Mouse (Mus musculus): ENCODE measurements around the gene Rtp3. TPM values are rescaled to one million over a fixed set of nuclear protein-coding genes. Genes with fewer than 3 reads are reported as not detected.

The Rtp3 gene
- total RNA-seq, 2 experiments from 2014 or later: 0.64 TPM; not detected in 1

DNA sequence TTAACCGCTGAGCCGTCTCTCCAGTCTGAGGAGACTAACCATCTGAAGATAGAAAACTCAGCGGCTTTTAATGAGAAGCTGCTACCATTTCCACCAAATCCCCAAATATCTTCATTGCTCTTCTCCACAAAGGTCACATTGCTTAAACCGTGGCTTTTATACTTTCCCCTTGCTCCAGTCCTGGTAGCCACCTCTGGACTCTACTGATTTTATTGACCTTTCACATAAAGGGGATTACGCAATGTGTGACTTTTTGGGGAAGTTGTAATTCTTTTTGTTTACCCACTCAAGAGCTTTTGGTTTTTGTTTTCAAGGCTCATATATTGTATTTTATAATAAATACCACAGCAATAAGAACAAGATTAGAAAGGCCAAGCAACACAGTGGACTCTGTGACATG, 4.8 kb downstream of the Rtp3 start:
- no peak for DNase-seq (ENCODE audit: low spot score in 2 of 2)
- intact Hi-C loops (cut with DNase I): no loop called here

DNA sequence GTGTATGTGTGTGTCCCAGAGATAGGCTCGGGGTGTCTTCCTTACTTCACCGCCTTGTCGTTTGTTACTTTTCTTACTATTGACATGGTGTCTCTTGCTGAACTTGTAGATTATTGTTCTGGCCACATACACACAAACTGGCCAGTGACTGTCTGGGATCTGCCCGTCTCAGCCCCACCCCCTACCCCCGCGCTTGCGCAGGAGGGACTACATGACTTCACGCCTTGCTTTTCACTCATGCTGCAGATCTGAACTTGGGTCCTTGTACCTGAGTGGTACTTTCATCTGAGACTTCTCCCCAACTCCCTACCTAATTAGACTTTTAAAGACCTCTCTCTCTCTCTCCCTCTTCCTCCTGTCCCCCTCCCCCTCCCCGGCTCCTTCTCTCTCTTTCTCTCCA, 6.3 kb downstream of the Rtp3 start:
- intact Hi-C loops (cut with DNase I): no loop called here
- DNase-seq (ENCODE audit: low spot score in 2 of 2): no peak

DNA sequence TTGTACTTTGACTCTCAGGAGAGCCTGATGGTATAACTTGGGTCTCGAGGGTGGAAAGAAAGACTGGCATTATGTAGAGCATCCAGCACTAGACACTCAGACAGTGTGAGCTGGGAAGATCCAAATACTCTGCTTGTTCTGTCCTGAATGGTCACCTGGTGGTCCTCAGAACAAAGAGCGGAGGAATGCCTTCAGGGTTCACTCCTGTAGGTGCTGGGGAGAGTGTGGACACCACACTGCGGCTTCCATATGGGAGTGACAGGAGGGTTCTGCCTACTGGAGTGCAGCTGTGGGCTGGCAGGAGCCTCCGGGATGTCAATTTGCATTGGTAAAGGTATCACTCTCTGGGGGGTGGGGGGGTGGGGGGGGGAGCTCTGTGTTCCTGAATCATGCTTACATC, 8.0 kb downstream of the Rtp3 start:
- intact Hi-C loops (cut with DNase I): no loop called here
- DNase-seq (ENCODE audit: low spot score in 2 of 2): peak; percentile 13

DNA sequence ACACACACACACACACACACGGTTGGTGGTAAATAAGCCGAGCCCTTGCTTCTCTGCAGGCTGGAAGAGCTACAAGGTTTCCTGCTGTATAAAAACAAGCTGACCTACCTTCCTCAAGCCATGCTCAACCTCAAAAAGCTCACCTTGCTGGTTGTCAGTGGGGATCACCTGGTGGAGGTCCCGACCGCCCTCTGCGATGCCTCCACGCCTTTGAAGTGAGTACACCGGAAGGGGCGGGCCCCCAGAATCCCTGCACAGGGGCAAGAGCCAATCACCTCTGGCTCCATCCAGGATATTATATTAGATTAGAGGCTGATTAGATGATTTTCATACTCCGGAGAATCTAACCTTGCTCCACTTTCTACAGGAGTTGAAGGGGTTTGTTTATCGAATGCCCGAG, 11.0 kb downstream of the Rtp3 start:
- intact Hi-C loops (cut with DNase I): no loop called here

DNA sequence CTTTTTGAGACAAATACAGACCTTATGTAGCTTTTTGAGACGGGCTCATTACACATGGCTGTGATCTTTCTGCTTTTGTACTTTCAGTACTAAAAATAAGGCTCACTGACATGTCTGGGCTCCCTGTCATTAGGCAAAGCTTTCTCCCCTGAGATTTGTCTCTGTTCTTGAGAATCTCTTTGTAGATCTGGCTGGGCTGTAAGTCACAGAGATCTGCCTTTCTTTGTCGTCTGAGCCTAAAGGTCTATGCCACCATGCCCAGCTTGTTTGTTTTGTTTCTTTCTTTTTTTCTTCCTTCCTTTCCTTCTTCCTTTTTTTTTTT, 24.5 kb downstream of the Rtp3 start:
- intact Hi-C loops (cut with DNase I): no loop called here
- no peak for DNase-seq (ENCODE audit: low spot score in 2 of 2)

More for the DNA sequence above, 11.0 kb downstream of the Rtp3 start:
- no peak for DNase-seq (ENCODE audit: low spot score in 2 of 2)

DNA sequence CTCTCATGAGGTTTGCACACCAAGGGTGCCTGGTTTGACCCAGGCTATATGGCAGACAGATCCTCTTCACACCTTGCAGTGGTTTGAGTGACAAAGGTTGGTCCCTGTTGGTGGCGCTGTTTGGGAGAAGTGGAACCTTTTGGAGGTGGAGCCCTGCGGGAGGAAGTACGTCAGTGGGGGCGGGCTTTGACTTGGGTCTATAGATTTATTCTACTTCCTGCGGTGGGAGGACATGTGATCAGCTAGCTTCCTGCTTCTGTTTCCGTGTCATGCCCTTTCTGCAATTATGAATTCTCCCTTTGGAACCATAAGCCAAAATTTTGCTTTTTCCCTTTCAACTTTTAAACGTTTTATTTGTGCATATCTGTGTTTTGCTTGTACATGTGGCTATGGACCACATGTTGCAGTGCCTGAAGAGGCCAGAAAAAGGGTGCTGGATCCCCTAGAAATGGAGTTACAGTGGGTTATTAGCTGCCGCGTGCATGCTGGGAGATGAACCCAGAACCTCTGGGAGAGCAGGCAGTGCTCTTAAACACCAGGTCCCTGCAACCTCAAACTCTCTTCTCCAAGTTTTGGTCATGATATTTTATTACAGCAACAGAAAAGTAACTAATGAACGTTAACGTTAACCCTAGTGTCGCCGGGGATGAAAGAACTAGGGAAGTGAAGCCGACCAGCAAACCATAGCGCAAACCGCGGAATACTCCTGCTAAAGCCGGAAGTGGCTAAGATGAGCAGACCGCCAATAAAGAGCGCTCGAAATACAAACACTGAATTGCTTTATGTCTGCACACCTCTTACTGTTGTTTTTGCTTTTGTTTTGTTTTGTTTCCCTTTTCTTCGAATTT, 25.1 kb downstream of the Rtp3 start:
- intact Hi-C loops (cut with DNase I): no loop called here

DNA sequence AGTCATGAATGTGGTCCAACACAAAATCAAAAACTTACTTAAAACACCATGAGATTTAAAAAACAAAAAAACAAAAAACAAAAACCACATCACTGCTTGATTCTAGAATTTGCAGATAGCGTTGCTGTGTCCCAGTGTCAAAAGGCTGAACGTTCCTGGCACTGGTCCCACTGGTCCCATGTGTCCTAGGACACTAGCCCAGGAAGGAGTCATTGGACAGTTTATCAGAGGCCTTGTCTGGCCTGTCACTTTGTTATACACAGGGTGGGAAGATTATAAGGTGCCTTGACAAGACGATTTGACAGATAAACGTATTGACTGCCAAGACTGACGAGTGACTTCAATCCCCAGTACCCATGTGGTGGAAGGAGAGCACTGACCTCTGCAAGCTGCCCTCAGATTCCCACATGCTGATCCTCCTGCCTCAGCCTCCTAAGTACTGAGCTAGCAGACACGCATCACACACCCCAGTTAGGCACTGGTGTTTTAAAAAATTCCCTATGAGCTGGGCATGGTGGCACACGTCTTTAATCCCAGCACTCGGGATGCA, 26.7 kb downstream of the Rtp3 start:
- intact Hi-C loops (cut with DNase I): no loop called here
- no peak for DNase-seq (ENCODE audit: low spot score in 2 of 2)

More for the DNA sequence above, 25.1 kb downstream of the Rtp3 start:
- DNase-seq (ENCODE audit: low spot score in 2 of 2): no peak

DNA sequence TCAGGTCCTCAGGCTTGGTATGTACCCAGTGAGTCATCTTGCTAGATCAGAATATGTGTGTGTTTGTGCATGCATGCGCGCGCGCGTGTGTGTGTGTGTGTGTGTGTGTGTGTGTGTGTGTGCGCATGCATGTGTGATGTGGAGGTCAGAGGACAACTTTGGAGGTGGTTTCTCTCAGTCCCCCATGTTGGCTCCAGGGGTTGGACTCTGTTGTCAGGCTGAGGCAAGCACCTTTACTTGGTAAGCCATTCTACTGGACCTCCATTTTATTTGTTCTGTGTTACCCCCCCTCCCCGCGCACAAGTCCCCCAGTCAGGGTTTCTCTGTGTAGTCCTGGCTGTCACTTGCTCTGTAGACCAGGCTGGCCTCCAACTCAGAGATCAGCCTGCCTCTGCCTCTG, 29.0 kb downstream of the Rtp3 start:
- DNase-seq (ENCODE audit: low spot score in 2 of 2): no peak
- intact Hi-C loops (cut with DNase I): no loop called here

DNA sequence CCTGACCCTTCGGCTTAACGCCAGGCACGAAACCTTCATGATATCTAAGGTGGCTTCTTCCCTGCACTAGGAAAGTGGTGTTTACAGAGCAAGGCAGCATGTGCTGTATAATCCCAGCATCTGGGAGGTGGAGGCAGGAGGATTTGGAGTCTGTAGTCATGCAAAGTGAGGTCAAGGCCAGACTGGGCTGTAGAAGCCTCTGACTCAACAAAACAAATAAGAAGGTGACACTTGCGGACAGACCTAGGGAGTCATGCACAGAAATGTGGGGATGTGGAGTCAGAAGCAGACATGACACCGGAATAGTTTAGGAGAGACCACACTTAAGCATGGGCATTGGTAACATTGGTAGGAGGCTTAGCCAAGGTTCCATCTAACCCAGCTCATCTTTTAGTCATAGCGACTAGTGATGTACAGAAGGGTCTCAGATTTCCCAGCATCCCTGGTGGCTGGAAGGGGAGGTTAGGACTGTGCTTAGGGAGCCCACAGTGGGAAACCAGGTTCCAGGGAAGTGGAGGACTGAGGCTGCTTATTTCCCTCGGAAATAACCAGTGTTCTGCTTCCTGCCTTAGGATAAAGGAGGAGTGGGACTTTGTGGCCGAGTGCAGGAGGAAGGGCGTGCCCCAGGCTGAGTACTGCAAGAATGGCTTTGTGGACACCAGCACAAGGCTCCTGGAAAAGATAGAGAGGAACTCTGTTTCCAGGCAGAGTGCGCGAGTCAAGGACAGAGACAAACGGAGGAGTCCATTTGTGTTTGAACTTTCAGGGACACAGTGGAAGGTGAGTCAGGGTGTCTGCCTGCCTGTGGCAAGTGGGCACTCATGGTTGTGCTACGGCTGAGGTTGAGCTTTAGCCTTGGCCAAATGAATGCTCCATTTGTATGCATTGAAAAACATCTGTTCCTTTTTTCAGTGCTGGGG, 29.9 kb downstream of the Rtp3 start:
- intact Hi-C loops (cut with DNase I): no loop called here
- no peak for DNase-seq (ENCODE audit: low spot score in 2 of 2)

DNA sequence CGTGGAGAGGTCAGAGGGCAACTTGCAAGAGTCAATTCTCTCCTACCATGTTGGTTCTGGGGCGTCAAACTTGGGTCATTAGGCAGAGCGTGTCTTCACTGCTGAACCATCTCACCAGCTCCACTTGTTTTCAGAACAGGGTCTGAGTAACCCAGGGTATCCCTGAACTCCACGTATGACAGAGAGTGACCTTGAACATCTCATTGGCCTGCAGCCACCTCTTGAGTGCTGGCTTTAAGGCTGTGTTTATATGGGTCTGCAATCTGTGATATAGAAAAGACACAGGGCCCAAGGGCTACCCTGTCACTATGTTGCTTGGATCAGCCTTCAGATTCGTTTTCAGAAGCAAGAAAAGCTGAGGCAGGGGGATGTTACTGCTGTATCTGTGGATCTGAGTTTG, 30.7 kb downstream of the Rtp3 start:
- intact Hi-C loops (cut with DNase I): no loop called here
- DNase-seq (ENCODE audit: low spot score in 2 of 2): no peak

DNA sequence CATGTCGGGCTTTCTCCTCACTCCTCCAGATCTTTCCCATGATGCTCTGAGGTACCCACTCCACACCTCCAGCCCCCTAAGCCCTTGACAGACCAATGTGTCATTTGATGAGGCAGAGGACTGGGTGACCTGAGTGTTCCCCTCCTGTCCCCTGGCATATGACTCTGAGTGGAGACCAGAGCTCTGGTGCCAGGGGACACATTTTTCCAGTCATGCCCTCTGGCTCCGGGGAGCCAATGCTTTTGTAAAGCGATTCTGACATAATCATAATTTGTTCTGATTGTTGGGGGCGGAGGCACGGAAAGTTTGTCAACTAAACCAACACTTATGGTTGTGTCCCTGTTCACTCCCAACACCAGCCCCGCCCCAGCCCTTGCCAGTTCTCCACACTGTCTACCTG, 34.4 kb downstream of the Rtp3 start:
- DNase-seq (ENCODE audit: low spot score in 2 of 2): no peak
- intact Hi-C loops (cut with DNase I): no loop called here

DNA sequence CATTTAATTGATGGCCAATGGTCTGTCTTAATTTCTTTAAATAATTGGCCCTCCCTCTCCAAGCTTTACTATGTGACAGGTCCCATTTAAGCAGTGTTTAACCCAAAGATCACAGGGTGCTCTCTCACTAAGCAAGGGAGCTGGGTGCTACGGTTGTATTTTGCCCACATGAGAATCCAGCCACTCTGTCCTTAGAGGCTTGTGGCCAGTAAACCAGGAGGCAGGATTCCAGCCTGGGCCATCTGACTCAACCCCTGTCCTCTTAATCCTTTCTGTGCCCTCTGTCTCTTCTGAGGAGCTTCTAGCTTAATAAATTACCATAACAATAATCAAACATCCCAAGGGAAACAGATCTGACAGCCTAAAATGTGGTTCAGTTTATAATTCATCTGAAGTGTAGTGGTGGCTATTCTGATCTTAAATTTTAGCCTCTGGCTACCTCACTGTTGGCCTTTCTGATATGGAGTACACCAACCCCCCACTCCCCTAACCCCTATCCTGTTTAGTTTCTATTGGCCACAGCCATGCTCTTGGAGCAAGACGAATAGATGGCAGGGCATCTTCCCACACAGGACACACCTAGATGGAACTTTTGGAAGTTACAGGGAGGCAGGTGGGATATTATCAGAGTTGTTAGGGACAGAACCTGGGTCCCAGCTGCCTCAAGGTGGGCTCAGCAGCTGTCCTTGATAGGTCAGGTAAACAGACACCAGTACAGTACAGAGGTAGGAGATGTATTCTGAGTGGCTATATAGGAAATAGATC, 35.5 kb downstream of the Rtp3 start:
- DNase-seq (ENCODE audit: low spot score in 2 of 2): no peak
- intact Hi-C loops (cut with DNase I): loop anchor here (5.0 kb wide), 1 partner anchor 238 kb away; no protein-coding TSS in a partner anchor

DNA sequence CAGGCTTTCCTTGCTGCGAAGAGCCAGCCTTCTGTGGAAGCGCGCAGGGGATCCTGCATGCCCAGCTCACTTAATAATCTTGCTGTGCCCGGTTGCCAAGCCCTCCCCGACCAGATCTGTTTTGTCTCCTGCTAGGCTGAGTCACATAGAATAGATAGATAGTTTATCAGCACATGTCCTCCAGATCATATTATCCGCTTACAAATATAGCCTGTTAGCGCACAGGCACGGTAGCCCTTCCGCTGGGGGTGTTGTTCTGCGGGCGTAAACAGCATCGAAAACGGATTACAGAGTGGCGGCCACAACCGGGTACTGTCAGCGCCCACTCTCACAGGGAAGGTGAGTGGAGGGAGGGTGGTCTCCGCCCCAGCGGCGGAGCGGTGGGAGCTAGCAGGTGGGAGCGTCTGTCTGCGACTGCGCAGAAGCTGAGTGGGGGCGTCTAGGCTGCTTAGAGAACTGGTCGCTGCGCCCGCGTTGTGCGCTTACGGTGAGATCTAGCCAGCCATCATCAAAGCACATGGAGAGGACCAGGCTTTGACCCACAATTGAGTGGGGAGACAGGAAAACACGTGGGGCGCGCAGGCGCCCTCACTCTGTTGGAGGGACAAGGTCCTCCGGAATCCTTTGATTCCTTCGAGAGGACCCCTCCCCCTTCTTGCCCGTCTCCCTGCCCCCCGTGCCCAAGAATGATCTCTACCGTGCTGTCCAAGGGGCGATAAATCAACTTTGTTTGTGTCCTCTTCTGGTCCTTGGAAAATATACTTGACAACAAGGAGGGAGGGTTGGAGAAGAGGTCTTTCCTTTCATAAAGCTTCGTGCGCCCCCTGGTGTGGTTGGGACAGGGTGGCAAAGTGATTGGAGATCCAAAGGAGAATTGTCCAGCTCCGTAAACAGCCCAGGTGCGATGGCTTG, 36.6 kb downstream of the Rtp3 start:
- intact Hi-C loops (cut with DNase I): loop anchor here (5.0 kb wide), 1 partner anchor 237 kb away; no protein-coding TSS in a partner anchor
- DNase-seq (ENCODE audit: low spot score in 2 of 2): peak; percentile 67 to 76

DNA sequence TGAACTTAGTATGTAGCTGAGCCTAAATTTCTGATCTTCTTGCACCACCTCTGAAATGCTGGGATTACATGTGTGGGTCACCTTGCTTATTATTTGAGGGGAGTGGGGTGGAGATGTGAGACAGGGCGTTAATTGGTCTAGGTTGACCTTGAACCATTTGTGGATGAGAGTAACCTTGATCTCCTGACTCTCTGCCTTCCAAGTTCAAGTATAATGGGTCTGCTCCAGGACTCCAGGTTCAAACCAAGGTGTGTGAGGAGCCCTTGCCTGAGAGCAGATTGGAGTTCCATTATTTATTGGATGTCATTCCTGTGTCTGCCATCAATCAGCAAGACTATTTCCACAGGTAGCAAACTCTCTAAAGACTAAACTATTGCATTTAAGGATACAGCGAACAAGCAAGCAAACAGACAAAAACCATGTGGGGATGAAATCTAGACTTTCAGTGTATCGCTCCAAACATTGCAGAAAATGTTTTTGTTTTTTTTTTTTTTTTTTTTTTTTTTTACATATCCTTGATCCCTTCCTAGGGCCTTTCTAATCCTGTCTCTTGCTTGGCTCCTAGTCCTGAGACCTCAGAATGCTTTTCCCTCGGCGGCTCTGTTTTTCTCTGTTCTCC, 37.3 kb downstream of the Rtp3 start:
- DNase-seq (ENCODE audit: low spot score in 2 of 2): no peak
- intact Hi-C loops (cut with DNase I): loop anchor here (5.0 kb wide), 1 partner anchor 236 kb away; no protein-coding TSS in a partner anchor

DNA sequence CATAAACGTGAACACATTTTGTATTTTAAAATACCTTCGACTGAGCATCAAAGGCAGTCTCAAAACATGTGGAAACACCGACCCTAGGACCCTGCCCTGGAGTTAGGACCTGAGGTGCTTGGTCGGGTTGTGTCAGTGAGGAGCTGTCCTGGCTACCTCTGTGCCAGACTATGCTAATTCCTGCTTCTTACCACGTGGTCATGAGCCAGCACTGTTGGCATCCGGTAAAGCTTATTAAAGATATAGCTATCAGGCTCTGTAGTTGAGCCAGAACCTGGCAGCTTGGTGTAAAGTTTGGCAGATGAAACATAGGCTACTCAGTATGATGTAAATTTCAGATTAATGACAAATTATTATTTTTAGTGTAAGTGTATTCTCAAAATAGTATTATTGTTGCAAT, 38.0 kb downstream of the Rtp3 start:
- intact Hi-C loops (cut with DNase I): loop anchor here (5.0 kb wide), 1 partner anchor 235 kb away; no protein-coding TSS in a partner anchor
- DNase-seq (ENCODE audit: low spot score in 2 of 2): no peak

DNA sequence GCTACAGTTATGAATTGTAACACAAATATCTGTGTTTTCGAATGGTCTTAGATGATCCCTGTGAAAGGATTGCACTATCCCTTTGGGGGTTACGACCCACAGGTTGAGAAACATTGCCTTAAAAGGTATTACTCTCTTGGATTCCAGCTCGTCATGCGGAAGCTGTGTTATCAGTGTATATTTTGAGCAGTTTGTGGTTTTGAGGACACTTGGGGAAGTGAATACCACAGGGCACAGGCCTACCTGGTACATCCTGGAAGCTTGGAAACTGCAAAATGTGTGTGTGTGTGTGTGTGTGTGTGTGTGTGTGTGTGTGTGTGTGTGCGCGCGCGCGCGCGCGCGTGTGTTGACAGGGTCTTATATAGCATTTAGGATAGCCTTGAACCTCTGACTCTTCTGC, 38.5 kb downstream of the Rtp3 start:
- DNase-seq (ENCODE audit: low spot score in 2 of 2): no peak
- intact Hi-C loops (cut with DNase I): loop anchor here (5.0 kb wide), 1 partner anchor 235 kb away; no protein-coding TSS in a partner anchor

DNA sequence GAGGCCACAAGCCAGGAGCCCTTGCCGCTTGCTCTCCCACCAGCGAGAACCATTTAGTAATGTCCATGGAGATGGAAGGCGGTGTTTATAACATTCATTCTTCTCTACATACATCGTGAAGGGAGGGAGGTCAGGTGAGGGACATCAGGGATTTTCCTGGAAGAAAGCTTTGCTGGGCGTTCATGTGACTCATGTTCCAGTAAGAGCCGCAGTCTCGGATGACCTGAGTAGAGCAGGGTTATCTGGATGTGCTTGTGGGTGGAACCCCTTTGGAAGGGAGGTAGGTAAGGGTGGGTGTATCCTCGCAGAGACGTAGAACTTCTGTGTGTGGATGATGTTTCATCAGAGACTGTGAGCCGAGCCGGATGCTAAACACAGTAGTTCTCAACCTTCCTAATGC, 39.0 kb downstream of the Rtp3 start, which contains the start of gene Lrrc2:
Gene Lrrc2, plus strand, starts transcription at position 149 of the 400 bp plus-strand sequence.
- DNase-seq (ENCODE audit: low spot score in 2 of 2): no peak
- intact Hi-C loops (cut with DNase I): loop anchor here (5.0 kb wide), 1 partner anchor 234 kb away; no protein-coding TSS in a partner anchor

DNA sequence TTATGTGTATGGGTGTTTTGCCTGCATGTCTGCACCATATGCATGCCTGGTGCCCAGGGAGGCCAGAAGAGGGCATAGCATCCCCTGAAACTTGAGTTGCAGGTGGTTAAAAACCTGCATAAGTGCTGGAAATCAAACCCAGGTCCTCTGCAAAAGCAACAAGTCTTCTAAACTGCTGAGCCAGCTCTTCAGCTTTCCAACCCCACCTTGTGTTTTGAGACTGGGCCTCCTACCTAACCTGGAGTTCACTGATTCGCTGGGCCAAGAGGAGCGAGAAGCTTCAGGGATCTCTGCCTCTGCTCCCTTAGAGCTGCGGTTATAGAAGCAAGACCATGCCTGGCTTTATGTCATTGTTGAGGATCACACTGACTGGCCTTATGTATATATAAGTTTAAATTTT, 40.3 kb downstream of the Rtp3 start:
- intact Hi-C loops (cut with DNase I): loop anchor here (5.0 kb wide), 1 partner anchor 233 kb away; no protein-coding TSS in a partner anchor
- DNase-seq (ENCODE audit: low spot score in 2 of 2): no peak

Measured in left cerebral cortex, postnatal 36 days (tissue).